Mouse (Mus musculus) megakaryocyte, embryonic 14.5 days (primary cell): Measurements from ENCODE around the gene Atraid.

Experiments
- FLI1 ChIP-seq: IDR thresholded peaks from 2 replicates; pipeline ENCODE4 v1.6.1; 2012; ENCODE audit warnings: low read length, inconsistent platforms, mixed read lengths
- GATA1 ChIP-seq: IDR thresholded peaks from 3 replicates; pipeline ENCODE4 v1.6.1; 2012; ENCODE audit warnings: mixed read lengths, low read length, inconsistent platforms, borderline replicate concordance

GRCm38 (mm10) chr5:31047848-31048762, at the start of gene Atraid:
- TF ChIP-seq GATA1 (no peak), FLI1 (no peak)
